Mouse (Mus musculus) kidney, adult 2 months (tissue): Measurements from ENCODE around the gene Smyd1.

ENCODE experiments used
- CTCF ChIP-seq: fragments of 200-500 bp; conservative IDR thresholded peaks from 2 replicates; pipeline ENCODE4 v1.5.1; 2011; ENCODE audit warnings: low read depth, mild to moderate bottlenecking, control low read depth, low read length, moderate library complexity, mixed read lengths; ENCODE audit not compliant: insufficient read depth, insufficient read length
- POLR2A ChIP-seq: fragments of 200-500 bp; IDR thresholded peaks from one replicate; pipeline ENCODE4 v1.6.1; 2011; ENCODE audit warnings: low read depth, low read length, control low read depth

DNA sequence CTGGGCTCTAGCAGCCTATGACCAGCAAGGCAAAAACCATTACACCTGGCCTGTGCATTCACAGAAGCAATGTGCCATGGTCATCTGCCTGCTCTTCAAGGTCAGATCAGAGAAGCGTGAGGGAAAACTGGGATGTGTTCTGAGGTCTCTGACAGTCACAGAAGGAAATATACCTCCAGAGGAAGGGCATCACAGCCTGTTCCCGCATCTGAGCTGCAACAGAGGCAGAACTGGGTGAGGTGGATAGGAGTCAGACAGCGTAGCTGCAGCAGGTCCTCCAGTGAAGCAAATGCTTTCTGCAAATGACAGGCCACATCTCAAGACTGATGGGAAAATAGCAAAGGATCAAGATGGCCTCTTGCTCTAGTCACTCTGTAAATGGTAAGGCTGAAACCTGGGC is 16.9 kb upstream of the Smyd1 start:
- TF ChIP-seq POLR2A (no peak), CTCF (no peak)
